Mouse (Mus musculus): ENCODE measurements around the gene Slc38a7.
"Not testable (repeated sequence)": the region's sequence is repeated elsewhere in the genome, so short reads cannot be mapped to it uniquely, and the experiment has no call there.

The Slc38a7 gene

DNA sequence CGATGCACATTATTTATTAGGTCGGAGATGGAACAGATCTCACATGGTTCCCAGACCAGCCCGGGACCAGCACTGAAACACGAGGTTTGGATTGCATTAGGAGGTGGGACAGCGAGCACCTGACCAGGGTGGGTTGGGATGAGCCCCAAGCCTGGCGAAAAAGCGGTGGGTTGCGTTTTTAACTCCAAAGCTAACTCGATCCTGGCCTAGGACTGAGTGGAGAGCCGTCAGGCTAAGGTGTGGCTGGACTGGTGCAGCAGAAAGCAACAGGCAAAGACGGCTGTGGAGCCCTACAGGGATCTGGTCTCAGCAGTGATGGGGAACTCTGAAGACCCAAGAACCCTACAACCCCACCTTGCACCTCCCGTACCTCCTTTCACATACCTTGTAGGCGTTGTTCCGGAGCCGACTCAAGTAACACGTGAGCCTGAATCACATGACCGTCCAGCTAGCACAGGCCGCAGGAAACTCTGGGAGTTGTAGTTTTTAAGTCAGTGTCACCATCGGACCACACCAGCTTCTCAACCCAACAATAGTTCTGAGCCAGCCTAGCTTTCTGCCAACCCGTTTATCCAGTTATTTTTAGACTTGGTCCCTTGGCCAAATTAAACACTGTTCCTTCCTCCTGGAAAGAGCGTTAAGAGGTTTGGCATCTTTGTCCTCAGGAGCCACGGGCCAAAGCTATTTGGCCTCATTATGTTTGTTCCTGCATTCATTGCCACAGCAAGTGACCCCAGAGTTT is at the start of gene Slc38a7:
TSS of gene Slc38a7 (minus strand) at position 438 of the 742 bp plus-strand sequence.
- peak; percentile 64 for DNase-seq (ENCODE audit: low read depth, low spot score)

DNA sequence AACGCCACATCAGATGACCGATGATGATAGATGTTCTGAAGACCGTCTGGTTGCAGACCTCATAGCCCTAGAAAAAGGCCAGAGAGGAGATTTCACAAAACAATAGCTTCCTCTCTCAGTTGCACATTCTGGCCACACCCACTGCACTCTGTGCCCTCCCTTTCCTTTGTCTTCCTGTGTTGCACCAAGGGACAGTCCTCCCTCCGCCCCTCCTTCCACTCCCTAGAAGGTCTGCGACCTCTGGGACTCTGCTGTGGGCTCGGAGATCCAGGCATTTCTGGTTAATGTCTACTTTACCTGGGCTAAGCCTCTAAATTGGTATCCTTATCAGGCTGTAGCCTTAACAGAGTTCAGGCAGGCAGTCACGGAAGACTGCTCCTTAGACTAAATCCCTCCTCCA is 48.5 kb upstream of the Slc38a7 start:
- DNase-seq (ENCODE audit: low read depth, low spot score): no peak

DNA sequence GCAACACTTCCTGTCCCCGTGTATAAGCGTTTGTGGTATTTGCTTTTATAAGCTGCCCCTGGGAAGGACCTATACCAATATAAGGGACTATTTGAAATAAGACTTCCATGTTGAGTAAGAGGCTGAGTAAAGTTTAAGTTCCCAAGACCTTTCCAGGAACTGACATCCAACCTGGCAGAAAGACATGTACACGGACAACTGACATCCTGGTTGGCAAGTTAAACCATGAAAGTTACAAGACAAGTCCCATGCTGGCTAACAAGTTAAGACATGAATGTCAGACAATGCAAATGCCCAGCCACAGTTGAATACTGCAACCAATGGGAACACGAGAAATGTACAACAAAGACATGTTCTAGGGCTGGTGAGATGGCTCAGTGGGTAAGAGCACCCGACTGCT is 40.4 kb upstream of the Slc38a7 start:
- no peak for DNase-seq (ENCODE audit: low read depth, low spot score)

DNA sequence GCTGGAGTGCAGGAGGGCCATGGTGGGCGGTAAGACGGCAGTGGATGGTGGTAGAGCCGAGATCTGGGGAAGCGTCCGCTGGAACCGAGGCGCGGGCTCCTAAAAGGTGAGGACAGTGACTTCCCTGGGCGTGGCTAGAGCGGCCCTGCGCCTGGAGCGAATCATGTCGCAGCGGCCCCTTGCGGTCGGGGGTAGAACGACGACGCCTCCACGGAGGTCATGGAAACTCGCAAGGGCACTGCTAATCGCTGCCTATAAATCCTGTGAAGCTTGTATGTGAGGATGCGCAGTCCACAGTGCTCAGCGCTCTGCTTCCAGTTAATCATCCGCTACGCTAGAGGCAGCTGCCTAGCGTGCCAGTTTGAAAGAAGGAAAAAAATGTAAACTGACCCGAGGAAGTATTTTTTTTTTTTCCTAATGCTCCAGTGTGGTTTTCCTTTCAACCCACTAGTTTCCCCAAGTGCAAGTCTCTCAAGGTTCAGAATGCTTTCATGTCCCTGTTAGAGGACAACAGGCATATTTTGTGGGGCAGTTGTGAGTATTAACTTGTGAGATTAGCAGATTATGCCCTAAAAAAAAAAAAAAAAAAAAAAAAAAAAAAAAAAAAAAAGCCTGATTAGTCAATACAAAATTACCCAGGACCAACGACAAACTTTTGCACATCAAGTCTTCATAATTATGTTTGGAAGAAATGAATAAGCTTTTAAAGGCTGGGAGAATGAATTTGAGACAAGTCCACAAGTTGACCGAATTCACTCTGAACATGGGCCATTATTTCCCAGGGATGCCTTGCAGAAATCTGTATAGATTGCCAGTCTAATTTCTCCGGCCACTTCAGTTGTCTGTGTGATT is 35.2 kb upstream of the Slc38a7 start, which contains the start of gene Got2:
TSS of gene Got2 (minus strand) at position 263 of the 852 bp plus-strand sequence.
- DNase-seq (ENCODE audit: low read depth, low spot score): peak; percentile 85

DNA sequence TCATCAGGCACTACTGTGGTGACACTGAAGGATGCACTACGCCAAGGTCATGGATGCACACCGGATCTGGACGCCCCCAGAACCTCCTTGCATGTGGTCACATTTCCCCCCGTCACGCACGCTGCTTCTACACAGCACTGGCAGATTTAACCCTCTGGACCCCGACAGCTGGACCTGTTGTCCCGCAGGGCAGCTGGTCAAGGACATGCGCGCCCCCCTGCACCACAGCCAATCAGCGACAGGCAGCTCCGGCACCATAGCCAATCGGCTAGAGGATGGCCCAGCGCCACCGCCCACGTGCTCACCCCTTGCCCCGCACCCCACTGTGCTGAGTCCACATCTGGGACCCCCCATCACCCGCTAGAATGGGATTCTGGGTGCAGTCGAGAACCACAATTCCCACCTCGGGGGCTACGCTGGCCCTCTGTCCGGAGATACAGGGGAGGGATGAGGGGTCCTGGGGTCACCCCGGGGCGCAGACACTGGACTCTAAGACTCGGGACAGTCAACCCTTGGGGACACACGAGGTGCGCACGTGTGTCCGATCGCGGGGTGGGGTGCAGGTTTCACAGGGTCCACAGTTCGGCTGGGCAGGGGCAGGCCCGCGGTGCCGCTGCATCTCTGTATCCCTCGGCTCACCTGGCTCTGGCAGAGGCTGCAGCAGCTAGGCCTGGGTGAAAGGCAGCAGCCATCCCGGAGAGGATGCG is 34.4 kb upstream of the Slc38a7 start:
- DNase-seq (ENCODE audit: low read depth, low spot score): peak; percentile 47

DNA sequence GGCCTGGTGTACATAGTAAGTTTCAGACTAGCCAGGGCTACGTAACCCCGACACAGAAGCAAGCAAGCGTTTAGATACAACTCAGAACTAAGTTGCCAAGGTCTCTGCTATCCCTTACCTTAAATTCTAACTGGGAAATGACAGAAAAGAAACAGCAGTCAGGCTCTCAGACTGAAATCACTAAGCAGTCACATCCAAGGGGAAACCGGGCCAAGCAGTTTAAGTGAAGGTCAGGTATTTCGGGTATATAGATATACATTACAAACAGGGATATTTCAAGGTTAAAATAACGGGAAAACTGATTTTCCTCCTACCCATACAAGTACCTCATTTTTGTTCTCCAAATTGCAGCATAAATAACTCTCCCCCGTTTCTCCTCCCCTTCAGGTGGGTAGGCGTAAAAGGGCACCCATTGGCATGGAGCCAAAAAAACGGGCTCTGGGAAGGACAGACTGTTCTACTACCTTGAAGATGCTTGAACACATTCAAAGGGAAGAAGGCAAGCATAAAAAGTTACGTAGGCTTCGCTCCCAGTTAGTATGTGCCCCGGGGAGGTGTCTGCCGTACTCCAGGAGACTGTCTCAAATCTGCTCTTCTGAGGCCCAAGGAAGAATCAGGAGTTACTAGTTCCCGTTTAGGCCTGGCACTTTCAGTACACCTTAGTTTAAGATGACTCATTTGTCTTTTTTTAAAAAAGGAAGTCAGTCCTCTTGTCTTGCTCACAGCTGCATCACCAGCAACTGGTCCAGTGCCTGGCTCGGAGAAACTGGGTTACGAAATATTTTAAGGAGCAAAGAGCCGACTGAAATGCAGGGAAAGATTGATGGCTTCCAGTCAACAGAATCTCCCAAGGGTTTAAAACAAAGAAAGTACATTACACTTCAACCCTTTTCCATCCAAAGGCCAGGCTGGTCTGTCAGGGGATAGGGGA is 33.6 kb upstream of the Slc38a7 start:
- no peak for DNase-seq (ENCODE audit: low read depth, low spot score)

DNA sequence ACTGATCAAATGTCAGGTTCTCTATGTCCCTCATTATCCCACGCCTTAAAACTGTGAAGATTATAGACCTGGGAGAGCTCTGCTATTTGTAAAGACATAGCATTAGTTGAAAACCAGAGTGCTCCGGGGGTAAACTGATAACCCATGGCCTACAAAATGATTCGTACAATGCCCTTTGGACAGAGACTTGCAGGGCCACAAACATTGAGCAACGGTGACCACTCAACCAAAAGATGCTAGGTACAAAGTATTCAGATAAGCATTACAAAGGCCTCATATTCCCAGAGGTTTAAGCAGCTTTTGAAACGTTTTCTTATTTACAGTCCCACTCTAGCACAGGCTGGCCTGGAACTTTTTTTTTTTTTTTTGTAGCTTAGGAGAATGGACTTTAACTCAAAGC is 32.6 kb upstream of the Slc38a7 start:
- DNase-seq (ENCODE audit: low read depth, low spot score): no peak

DNA sequence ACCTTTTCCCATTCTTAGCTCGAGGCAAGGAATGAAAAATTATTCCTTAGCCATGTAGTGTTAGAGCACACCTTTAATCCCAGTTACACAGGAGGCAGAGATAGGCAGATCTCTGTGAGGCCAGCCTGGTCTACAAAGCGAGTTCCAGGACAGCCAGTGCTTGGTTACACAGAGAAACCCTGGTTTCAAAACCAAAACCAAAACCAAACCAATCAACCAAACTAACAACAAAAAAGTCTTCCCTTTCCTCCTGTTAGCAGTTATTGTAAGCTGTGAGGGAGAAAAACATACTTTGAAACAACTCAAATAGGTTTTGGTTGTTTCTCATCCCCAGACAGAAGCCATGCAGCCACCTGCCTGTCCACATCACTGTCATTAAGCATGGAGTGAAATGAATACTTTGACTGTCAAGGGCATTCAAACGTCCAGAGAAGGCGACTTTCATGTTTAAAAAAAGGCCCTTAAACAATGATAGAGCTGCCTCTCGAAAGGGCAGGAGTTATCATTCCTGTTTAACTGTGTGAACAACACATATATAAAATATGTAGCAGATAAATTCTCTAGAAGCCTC is 32.0 kb upstream of the Slc38a7 start:
- DNase-seq (ENCODE audit: low read depth, low spot score): no peak

DNA sequence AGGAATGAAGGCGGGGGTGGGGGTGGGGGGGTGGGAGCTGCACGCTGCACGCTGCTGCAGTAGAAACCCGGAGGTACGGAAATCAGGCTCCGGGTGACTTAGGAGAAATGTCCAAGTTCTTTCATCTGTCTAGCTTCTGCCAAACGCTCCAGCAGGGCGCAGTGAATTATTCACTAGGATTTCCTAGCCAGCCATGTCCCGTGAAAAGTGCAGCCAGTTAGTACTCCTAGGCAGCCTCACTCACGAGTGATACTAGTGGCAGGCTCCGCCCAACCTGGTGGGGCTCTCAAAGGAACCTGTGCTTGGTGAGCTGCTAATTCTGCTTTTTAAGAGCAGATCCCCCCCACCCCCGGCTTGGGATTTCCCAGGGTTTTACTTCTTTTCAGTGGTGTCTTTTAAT is 31.2 kb upstream of the Slc38a7 start:
- DNase-seq (ENCODE audit: low read depth, low spot score): no peak

DNA sequence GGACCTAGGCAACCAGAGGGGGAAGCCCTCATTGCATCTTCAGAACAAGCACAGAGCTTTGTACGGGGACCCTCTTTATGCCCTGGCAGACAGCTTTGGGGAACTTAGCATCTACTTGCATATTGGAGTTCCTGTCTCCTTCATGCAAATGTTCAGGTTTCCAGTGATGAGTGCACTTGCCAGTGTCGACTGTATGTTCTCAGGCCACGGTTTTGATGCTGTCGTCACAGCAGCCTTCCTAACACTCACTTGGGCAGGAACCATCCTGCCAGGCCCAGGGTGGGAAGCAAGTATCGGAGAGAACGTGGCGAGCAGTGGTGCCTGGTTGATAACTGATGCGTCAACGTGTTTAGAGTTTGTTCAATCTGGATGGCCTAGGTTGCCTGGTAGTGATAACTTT is 28.9 kb upstream of the Slc38a7 start:
- DNase-seq (ENCODE audit: low read depth, low spot score): no peak

DNA sequence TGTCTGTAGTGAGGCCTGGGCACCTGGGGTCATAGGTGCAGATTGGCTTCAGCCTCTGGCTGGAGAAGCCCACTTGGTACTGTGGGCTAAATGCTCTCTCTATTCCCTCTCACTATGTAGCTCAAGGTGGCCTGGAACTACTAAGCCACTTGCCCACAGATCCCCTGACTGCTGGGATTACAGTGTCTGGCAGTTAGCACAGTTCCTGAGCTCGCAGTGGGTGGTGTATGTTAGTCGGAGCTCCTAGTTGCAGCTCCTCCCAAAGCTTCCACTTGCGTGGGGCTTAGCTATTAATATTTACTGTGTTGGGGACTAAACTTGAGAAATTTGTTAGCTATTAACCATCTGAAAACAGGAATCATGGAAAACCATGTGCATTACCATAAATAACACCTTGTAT is 28.2 kb upstream of the Slc38a7 start:
- no peak for DNase-seq (ENCODE audit: low read depth, low spot score)

DNA sequence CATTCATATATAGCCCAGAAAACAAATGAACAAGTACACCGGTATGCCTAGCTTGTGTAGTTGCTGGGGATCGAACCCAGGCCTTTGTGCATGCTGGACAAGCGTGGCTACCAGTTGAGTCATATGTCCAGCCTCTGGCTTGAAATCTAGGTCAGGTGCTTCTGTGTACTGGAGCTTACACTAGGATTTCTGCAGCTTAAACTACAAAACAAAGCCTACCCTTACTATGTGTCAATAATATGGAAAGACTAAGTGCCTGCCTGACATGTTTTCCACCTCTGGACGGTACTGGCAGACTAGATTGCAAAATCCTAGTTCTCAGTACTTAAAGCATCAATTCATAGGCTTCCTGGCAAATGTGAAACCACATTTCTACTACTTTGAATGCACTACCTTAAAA is 26.5 kb upstream of the Slc38a7 start:
- no peak for DNase-seq (ENCODE audit: low read depth, low spot score)

DNA sequence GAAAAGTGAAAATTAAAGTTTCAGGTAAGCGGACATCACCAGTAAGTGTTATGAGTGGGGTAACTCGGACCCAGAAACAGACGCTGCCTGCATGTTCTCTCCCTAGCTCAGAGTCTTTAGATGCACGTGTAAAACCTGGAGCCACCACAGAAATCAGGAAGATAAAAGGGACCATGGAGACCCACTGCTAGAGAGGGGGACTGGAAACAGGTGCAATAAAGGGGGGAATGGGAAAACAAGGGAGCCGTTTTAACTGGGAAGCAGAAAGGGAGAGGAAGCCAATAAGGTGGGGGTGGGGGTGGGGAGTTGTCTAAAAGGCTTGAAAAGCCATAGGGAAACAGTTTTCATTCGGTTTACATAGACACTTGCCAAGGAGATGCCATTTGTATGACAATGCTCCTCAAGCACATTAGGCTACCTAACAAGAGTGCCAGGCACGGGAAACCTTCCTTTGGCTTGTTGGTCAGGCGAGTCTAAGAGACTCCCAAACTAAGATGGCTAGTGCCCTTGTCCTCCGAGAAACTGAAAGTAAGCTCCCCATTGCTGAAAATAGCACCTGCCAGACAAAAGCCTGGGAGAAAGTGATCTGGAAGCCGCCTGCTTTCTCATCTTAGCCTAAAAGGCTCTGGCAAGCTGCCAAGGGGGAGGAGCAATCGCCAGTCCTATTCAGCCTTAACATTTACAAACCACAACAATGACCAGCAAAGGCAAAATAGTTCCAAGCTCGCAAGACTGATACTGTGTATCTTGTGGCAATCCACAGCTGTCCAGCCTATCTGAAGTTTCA is 25.0 kb upstream of the Slc38a7 start:
- no peak for DNase-seq (ENCODE audit: low read depth, low spot score)

DNA sequence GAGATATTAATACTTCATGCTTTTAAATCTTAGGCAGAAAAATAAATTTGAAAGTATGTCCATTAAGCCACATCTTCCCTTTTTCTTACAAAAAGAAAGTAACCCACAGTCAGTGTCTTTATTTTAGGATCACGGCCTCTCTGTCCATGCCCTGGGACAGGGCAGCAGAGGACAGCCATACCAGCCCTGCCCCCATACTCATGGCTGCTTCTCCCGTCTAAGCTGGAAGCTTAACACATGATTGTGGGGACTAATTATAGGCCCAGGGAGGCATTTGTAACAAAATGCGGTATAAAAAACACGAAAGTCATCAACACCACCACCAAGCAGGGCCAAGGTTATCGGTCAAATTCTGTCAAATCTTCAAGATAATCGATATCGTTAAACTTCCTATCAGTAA is 21.9 kb upstream of the Slc38a7 start:
- no peak for DNase-seq (ENCODE audit: low read depth, low spot score)

DNA sequence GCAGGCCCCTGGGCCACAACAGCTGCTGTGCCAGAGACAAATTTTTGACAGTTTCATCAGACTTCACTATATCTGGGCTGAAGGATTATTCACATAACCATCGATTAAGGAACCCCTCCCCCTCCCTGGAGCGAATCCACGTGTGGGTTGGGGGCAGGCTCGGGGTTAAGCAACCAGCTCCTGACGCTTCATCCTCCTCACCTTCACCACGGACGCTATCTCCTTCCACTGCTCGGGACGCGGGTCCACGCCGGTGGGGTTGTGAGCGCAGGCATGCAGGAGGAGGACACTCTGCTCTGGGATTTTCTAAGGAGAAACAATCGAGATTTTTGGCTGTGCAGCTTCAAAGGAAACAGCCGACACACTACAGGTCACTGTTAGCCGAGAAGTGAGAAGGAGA is 18.4 kb upstream of the Slc38a7 start:
- DNase-seq (ENCODE audit: low read depth, low spot score): no peak

DNA sequence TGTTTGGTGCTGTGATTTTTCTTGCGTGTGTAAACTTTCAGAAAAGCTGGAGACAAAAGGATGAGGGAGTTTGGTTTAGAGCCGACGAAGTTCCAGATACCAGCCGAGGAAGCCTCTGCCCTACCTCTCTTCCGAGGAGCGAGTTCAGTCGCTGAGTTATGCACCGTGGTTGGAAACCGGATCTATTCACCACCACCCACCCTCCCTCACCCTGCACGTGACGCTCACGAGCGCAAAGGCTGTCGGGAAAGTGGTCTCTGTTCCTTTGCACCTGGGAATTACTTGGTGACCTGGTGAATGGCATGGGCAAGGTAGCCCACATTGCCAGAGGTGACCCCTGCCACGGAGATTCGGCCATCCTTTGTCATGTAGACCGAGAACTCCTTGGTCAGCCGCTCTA is 11.5 kb upstream of the Slc38a7 start:
- DNase-seq (ENCODE audit: low read depth, low spot score): not testable (repeated sequence)

DNA sequence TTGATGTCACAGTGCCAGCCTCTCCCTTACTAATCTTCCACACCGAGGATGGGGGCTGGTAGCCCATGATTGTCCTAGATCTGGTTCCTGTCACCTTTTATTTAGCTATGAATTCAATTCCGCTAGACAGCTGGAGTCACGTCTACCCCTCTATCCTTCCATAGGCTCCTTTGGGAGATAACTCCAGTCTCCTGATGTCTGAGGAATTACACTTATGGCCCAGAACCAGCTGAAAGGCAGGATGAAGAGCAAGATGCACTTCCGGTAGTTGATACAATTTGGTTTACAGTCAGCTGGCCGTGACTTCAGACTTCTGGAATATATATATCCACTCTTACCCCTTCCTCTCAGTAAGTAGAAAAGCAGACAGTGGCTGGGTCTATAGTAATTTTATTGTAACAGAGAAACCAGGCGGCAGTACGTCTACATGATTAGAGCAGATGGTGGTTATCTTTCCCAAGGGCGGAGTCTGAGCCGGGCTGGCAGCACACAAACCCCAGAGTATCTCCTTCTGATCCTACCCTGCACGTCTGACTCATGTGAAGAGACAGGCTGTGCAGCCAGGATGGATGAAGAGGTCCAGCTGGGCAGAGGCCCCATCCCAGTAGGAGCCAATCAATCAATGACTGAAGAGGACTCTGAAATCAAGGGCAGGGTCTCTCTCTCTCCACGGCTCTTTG is 10.6 kb upstream of the Slc38a7 start:
- DNase-seq (ENCODE audit: low read depth, low spot score): not testable (repeated sequence)

DNA sequence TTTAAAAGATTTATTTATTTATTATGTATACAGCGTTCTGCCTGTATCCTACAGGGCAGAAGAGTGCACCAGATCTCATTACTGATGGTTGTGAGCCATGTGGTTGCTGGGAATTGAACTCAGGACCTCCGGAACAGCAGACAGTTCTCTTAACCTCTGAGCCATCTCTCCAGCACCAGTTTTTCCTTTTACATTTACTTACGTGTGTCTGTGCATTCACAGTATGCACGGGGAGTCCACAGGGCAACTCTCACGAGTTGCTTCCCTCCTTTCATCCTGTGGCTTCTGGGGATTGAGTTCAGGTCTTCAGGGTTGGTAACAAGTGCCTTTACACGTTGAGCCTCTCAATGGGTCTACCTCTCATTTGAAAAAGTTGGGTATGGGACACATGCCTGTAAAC is 835 bp upstream of the Slc38a7 start:
- no peak for DNase-seq (ENCODE audit: low read depth, low spot score)

DNA sequence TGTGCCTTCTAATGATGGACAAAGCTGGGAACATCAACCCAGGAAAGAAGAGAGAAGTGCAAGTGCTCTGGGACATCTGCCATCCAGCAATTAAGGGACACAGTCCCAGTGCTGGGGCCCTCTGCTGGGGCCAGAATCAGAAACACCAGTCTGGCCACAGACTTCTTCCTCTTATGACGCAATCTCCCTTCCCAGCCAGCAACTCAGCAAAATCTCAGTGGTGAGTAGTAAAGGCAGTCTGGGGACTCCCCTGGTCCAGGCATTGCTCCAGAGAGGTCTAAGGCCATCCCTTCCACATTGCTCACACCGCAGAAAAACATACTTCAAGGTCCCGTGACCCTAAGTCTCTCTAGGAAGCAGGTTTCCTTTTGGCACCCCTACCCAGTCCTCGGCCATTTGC is 1.0 kb downstream of the Slc38a7 start:
- no peak for DNase-seq (ENCODE audit: low read depth, low spot score)

Measured in embryo, embryonic 11.5 days (tissue).